Mouse (Mus musculus): ENCODE measurements at regions not wholly inside any gene's neighbourhood (a gene's known extent, or its start where the extent isn't known, plus 50 kb on each side); places are given as distances from the start of the nearest gene placed in this dataset.

DNA sequence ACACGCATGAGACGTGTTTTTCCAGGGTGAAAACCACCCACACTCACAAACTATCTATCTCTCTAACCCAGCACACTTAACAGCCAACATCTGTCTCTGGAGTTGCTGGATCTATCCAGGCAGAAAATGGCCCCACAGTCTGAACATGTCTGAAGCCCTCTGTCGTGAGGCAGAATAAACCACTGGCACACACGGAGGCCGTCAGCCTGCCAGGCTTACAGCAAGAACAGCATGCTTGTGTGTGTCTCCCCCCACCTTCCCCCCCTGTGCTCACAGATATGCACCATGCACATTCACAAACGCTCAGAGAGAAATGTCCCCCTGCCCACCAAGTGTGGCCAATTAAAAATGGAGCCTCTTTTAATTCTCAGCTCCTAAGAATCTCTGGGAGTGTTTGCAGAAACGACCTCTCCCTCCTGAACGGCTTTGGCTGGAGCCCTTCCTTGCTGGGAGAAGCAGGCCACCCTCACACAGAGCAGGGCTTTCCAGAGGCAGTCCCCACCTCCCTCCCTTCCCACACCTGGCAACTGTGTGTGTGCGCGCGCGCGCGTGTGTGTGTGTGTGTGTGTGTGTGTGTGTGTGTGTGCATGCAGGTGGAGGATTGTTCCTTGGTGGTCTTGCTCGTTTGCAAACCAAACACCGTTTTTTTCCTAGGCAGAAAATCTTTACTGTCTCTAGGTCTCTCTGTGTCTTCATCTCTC lies 88.7 kb downstream of the Edn3 start:
- no peak for ATAC-seq (replicated peaks; ENCODE audit: insufficient number of reproducible peaks, low FRiP score, low TSS enrichment, poor library complexity, severe bottlenecking)

GRCm38 (mm10) chr2:174850860-174851259 lies 90.4 kb downstream of the Edn3 start:
- no peak for ATAC-seq (replicated peaks; ENCODE audit: insufficient number of reproducible peaks, low FRiP score, low TSS enrichment, poor library complexity, severe bottlenecking)

GRCm38 (mm10) chr2:174851525-174852330 lies 91.3 kb downstream of the Edn3 start:
- no peak for ATAC-seq (replicated peaks; ENCODE audit: insufficient number of reproducible peaks, low FRiP score, low TSS enrichment, poor library complexity, severe bottlenecking)

DNA sequence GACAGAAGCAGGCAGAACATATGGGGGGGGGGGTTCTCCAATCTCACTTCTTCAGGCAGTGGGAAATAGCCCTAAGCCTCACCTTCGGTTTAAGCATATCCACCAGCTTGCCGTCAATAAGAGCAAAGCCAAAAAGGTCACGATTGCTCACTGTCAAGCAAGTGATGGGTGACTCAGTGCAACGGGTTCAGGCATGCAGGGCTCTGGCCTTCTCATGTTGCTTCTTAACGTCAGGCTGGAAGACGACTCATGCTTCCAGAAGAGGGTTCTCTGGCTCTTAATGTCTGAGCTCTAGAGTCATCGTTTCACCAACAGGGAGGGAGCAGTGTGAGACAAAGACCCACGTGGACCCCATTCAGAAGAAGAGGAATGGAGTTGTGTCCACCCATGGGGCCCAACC lies 93.4 kb downstream of the Edn3 start:
- ATAC-seq (replicated peaks; ENCODE audit: insufficient number of reproducible peaks, low FRiP score, low TSS enrichment, poor library complexity, severe bottlenecking): no peak

DNA sequence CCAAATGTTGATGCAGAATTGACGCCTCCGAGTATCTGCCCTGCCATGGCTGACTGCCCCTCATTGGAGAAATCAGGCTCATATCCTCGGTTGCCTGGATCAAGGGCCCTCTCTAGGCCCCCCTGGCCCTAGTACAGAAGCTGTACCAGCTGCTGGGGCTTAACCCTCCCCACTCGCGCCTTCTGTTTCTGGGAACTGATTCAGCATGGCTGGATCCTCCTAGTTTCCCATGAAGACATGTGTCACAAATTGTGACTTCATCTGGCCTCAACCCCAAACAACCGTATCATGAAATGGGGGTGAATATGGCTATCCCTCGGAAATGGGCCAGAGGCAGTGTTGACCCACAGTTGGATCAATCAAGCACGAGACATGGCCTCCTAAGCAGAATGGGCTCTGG lies 95.1 kb downstream of the Edn3 start:
- ATAC-seq (replicated peaks; ENCODE audit: insufficient number of reproducible peaks, low FRiP score, low TSS enrichment, poor library complexity, severe bottlenecking): no peak

- ATAC-seq (replicated peaks; ENCODE audit: insufficient number of reproducible peaks, low FRiP score, low TSS enrichment, poor library complexity, severe bottlenecking): no peak
Observed at GRCm38 (mm10) chr2:174856135-174856534, 95.7 kb downstream of the Edn3 start.

- ATAC-seq (replicated peaks; ENCODE audit: insufficient number of reproducible peaks, low FRiP score, low TSS enrichment, poor library complexity, severe bottlenecking): no peak
Observed at GRCm38 (mm10) chr2:174858011-174858834, 97.8 kb downstream of the Edn3 start.

- no peak for ATAC-seq (replicated peaks; ENCODE audit: insufficient number of reproducible peaks, low FRiP score, low TSS enrichment, poor library complexity, severe bottlenecking)
Observed at GRCm38 (mm10) chr2:174858835-174859215, 98.4 kb downstream of the Edn3 start.

DNA sequence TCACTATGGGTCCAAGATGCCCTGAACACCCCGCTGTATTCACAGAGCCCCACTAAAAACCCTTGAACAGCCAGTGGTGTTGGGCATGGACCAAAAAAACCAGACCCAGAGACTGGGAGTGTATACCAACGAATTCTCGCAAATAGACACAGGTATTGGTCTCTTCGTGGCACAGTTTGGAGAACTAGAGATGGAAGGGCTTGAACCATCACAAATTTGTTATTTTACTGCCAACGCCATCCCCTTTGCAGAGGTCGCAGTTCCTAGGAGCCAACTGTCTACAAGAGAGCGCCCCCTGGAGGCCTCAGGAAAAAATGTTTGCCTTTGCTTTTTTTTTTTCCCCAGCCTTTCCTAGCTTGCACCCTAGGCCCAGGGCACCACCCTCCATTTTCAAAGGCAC lies 99.1 kb downstream of the Edn3 start:
- ATAC-seq (replicated peaks; ENCODE audit: insufficient number of reproducible peaks, low FRiP score, low TSS enrichment, poor library complexity, severe bottlenecking): no peak

DNA sequence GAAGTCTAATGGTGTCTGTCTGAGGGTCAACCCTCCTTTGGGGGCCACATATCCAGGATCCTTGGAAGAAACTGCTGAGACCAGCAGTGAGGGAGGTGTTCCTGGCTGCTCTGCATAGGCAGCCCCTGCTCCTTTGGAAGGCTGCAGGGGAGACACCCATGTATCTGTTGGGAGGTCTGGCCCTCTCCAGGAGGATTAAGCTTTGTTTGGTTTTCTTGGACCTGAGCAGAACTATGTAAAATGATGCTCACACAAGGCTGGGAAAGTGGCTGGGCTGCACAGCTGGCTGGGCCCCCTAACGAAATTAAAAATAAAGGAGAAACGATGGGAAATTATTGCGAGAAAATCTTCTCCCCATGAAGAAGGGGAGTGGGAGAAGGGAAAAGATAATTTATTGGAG lies 104.2 kb downstream of the Edn3 start:
- ATAC-seq (replicated peaks; ENCODE audit: insufficient number of reproducible peaks, low FRiP score, low TSS enrichment, poor library complexity, severe bottlenecking): no peak

DNA sequence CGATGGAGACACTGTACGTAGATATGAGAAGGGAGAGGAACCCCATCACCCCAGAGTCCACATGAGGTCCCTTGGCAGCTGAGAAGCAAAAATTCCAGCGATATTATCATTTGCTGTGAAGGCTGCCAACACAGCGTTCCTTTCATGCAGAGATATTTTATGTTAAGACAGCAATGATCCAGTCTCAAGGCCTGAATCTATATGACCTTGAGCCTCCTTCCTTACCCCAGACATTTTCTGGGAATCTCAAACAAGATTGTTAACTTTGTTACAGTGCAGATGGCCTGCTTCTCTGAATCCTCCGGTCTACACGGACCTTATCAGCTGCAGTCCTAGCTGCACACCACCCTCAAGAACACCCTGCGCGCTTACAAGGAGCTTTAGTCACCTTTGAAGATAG lies 106.1 kb downstream of the Edn3 start:
- no peak for ATAC-seq (replicated peaks; ENCODE audit: insufficient number of reproducible peaks, low FRiP score, low TSS enrichment, poor library complexity, severe bottlenecking)

GRCm38 (mm10) chr2:174867397-174867796 lies 107.0 kb downstream of the Edn3 start:
- no peak for ATAC-seq (replicated peaks; ENCODE audit: insufficient number of reproducible peaks, low FRiP score, low TSS enrichment, poor library complexity, severe bottlenecking)

DNA sequence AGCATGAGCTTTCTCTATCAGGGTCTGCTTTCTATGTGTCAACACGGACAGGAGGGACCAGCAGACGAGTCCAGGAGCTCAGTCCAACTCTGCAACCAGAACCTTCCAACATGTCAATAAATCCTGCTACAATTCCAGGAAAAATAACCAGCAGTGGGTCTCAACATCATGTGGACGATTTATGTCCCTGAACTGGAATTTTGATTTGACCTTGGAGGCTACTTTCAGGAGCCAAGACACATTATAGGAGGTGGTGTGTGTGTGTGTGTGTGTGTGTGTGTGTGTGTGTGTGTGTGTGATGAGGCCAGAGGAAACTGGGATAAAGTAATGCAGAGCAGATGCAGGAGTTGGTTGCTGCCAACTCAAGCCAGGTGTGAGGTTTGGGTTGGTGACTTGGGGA lies 107.8 kb downstream of the Edn3 start:
- no peak for ATAC-seq (replicated peaks; ENCODE audit: insufficient number of reproducible peaks, low FRiP score, low TSS enrichment, poor library complexity, severe bottlenecking)

- no peak for ATAC-seq (replicated peaks; ENCODE audit: insufficient number of reproducible peaks, low FRiP score, low TSS enrichment, poor library complexity, severe bottlenecking)
Observed at GRCm38 (mm10) chr2:174868743-174869369, 108.4 kb downstream of the Edn3 start.

DNA sequence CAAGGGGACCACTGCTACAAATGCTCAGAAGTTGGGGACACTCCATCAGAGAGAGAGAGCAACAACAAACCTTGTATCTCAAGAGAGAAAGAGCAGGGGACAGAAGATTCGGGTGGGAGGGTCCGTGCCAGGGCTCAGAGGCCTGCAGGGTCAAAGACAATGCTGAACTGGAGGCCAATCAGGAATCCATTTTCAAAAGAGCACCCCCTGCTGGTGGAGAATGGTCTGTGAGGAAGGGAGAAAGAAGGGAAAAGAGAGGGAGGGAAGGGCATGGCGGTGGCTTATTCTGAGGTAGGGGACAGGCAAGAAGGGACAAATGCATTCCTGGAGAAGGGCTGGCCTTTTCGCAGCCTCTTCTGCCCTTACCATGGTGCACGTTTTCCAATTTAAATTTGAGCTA lies 109.9 kb downstream of the Edn3 start:
- ATAC-seq (replicated peaks; ENCODE audit: insufficient number of reproducible peaks, low FRiP score, low TSS enrichment, poor library complexity, severe bottlenecking): no peak

GRCm38 (mm10) chr2:174871225-174871624 lies 110.8 kb downstream of the Edn3 start:
- ATAC-seq (replicated peaks; ENCODE audit: insufficient number of reproducible peaks, low FRiP score, low TSS enrichment, poor library complexity, severe bottlenecking): no peak

- no peak for ATAC-seq (replicated peaks; ENCODE audit: insufficient number of reproducible peaks, low FRiP score, low TSS enrichment, poor library complexity, severe bottlenecking)
Observed at GRCm38 (mm10) chr2:174871844-174872243, 111.4 kb downstream of the Edn3 start.

- ATAC-seq (replicated peaks; ENCODE audit: insufficient number of reproducible peaks, low FRiP score, low TSS enrichment, poor library complexity, severe bottlenecking): no peak
Observed at GRCm38 (mm10) chr2:174876886-174877285, 116.5 kb downstream of the Edn3 start.

GRCm38 (mm10) chr2:174878979-174879378 lies 118.6 kb downstream of the Edn3 start:
- no peak for ATAC-seq (replicated peaks; ENCODE audit: insufficient number of reproducible peaks, low FRiP score, low TSS enrichment, poor library complexity, severe bottlenecking)

All from monocyte, adult 5-6 weeks (primary cell).